In genomic region chr7:43642587-43642986, GRCm38 (mm10) we compare ENCODE assay signal across 22 mouse cellular contexts. TPM values are rescaled to one million over a fixed set of nuclear protein-coding genes. Genes with fewer than 3 reads are reported as not detected.
DNase-seq lines count a peak whose midpoint lies in the region; ATAC-seq lines count a peak whose summit lies in the region.
"Had no signal": no experiment of that assay in that cellular context is flagged by ENCODE, and none has a peak within 500 bp of the region (broad histone marks: within the 10 kb centered on the region; RNA-seq: fewer than 3 reads in every experiment).

No protein-coding gene starts in this region.

- H3K27ac ChIP-seq in liver, embryonic 16.5 days (ENCODE audit: low read length): peak overlapping the region; percentile 59
- H3K27ac ChIP-seq in liver, embryonic 12.5 days: no peak overlapping the region
- no peak overlapping the region for H3K27ac ChIP-seq in kidney, embryonic 16.5 days (ENCODE audit: low read length)
- H3K27ac ChIP-seq: hindbrain, embryonic 15.5 days; liver, embryonic 14.5 days; midbrain, embryonic 13.5 days had no signal

- H3K36me3 ChIP-seq in liver, embryonic 16.5 days (ENCODE audit: control insufficient read depth, insufficient read depth): no peaks in the 10 kb centered on the region
- H3K36me3 ChIP-seq in liver, embryonic 12.5 days: no peaks in the 10 kb centered on the region
- no peaks in the 10 kb centered on the region for H3K36me3 ChIP-seq in kidney, embryonic 16.5 days (ENCODE audit: insufficient read depth, low read length)
- H3K36me3 ChIP-seq: G1E; hindbrain, embryonic 15.5 days; midbrain, embryonic 13.5 days had no signal

- H3K4me3 ChIP-seq in liver, embryonic 16.5 days (ENCODE audit: low read depth, low read length): no peak overlapping the region
- no peak overlapping the region for H3K4me3 ChIP-seq in liver, embryonic 12.5 days
- no peak overlapping the region for H3K4me3 ChIP-seq in kidney, embryonic 16.5 days (ENCODE audit: low read length)
- H3K4me3 ChIP-seq: hindbrain, embryonic 15.5 days; midbrain, embryonic 13.5 days had no signal

- H3K4me2 ChIP-seq in liver, embryonic 16.5 days (ENCODE audit: low read depth, low read length): no peak overlapping the region
- no peak overlapping the region for H3K4me2 ChIP-seq in liver, embryonic 12.5 days
- H3K4me2 ChIP-seq in kidney, embryonic 16.5 days (replicated peaks; ENCODE audit: low read depth, low read length): no peak overlapping the region
- H3K4me2 ChIP-seq: hindbrain, embryonic 15.5 days; midbrain, embryonic 13.5 days had no signal

- H3K4me1 ChIP-seq in liver, embryonic 16.5 days (ENCODE audit: control insufficient read depth, low read depth, low read length): no peaks in the 10 kb centered on the region
- no peaks in the 10 kb centered on the region for H3K4me1 ChIP-seq in liver, embryonic 12.5 days
- no peaks in the 10 kb centered on the region for H3K4me1 ChIP-seq in kidney, embryonic 16.5 days (ENCODE audit: insufficient read depth, low read length)
- H3K4me1 ChIP-seq: hindbrain, embryonic 15.5 days; midbrain, embryonic 13.5 days had no signal

- ATAC-seq in liver, embryonic 16.5 days (ENCODE audit: low read depth): no peak
- no peak for ATAC-seq in liver, embryonic 12.5 days
- peak; percentile 84 for ATAC-seq in granulocyte monocyte progenitor cell, adult 5-6 weeks (replicated peaks; ENCODE audit: poor library complexity, severe bottlenecking)
- peak; percentile 91 for ATAC-seq in megakaryocyte progenitor cell, adult 5-6 weeks (replicated peaks; ENCODE audit: poor library complexity)
- no peak for ATAC-seq in kidney, embryonic 16.5 days (ENCODE audit: low FRiP score, low TSS enrichment)
- ATAC-seq: forebrain, embryonic 14.5 days; intestine, postnatal 0 days; midbrain, embryonic 13.5 days had no signal

- H3K9ac ChIP-seq in liver, embryonic 16.5 days (ENCODE audit: low read depth, low read length): no peak overlapping the region
- H3K9ac ChIP-seq in liver, embryonic 12.5 days: no peak overlapping the region
- H3K9ac ChIP-seq in kidney, embryonic 16.5 days (replicated peaks; ENCODE audit: low read length): no peak overlapping the region
- H3K9ac ChIP-seq: hindbrain, embryonic 15.5 days; liver, embryonic 14.5 days; midbrain, embryonic 13.5 days had no signal

- H3K27me3 ChIP-seq in liver, embryonic 16.5 days (ENCODE audit: control insufficient read depth, insufficient read depth, low read depth, low read length): no peaks in the 10 kb centered on the region
- no peaks in the 10 kb centered on the region for H3K27me3 ChIP-seq in liver, embryonic 12.5 days (replicated peaks)
- no peaks in the 10 kb centered on the region for H3K27me3 ChIP-seq in kidney, embryonic 16.5 days (ENCODE audit: insufficient read depth, low read length)
- H3K27me3 ChIP-seq: hindbrain, embryonic 15.5 days; midbrain, embryonic 13.5 days had no signal

- 57% methylated on average over 5 of the region's 5 CpGs for WGBS in liver, embryonic 16.5 days (ENCODE audit: insufficient replicate concordance)
- WGBS in liver, embryonic 12.5 days (ENCODE audit: insufficient replicate concordance): 47% methylated on average over 5 of the region's 5 CpGs
- WGBS in kidney, embryonic 16.5 days: 82% methylated on average over 5 of the region's 5 CpGs

- H3K9me3 ChIP-seq in liver, embryonic 16.5 days (replicated peaks; ENCODE audit: control insufficient read depth, low read length): no peaks in the 10 kb centered on the region
- no peaks in the 10 kb centered on the region for H3K9me3 ChIP-seq in liver, embryonic 12.5 days (replicated peaks)
- no peaks in the 10 kb centered on the region for H3K9me3 ChIP-seq in kidney, embryonic 16.5 days (ENCODE audit: low read length)
- H3K9me3 ChIP-seq: G1E; hindbrain, embryonic 15.5 days; midbrain, embryonic 13.5 days had no signal

- DNase-seq in adrenal gland, adult 8-10 months: peak; percentile 77
- no peak for DNase-seq in MN1 (ENCODE audit: low spot score)
- no peak for DNase-seq in ovary, postnatal 14 days (ENCODE audit: low spot score)
- DNase-seq: cerebellum, adult 9-11 months; heart, adult 18-20 months; kidney, postnatal 4 days; thymus, adult 2 months had no signal

RNA-seq across cellular contexts. Expression of gene Ceacam18, which starts 8.1 kb away (rescaled TPM):
- 0.15 TPM in 1 of 2 replicates, not detected in the other for polyA plus RNA-seq in liver, embryonic 16.5 days (2015; fragmentation: Nextera tagmentation; extraction: Ambion mirVana)
- polyA plus RNA-seq in liver, embryonic 12.5 days (2016; fragmentation: Nextera tagmentation; extraction: Ambion mirVana): not detected in 2 replicates
- under 1 TPM in 3 of 4 experiments, not detected in 1; 0.15 to 0.22 (median 0.19) TPM for total RNA-seq in adrenal gland, adult 8-10 months (2022)
- total RNA-seq in granulocyte monocyte progenitor cell, adult 5-6 weeks (2014; fragmentation: Nextera tagmentation): 0.28 TPM in 1 of 2 replicates, not detected in the other
- total RNA-seq in granulocyte monocyte progenitor cell, adult 5-6 weeks (2017): not detected in 2 replicates
- not detected in 2 replicates for total RNA-seq in megakaryocyte progenitor cell, adult 5-6 weeks (2015)
- not detected in 2 replicates for total RNA-seq in megakaryocyte progenitor cell, adult 5-6 weeks (2017)
- polyA plus RNA-seq in kidney, embryonic 16.5 days (2015; fragmentation: Nextera tagmentation; extraction: Ambion mirVana): not detected in 2 replicates
- total RNA-seq: gastrocnemius, adult 18-20 months; heart, adult 18-20 months; left cerebral cortex, postnatal 36 days had no signal
- polyA plus RNA-seq: forebrain, embryonic 14.5 days; G1E; heart, postnatal 0 days; midbrain, embryonic 13.5 days had no signal

RNA-seq across cellular contexts. Expression of gene Siglece, which starts 17.4 kb away (rescaled TPM):
- 4.0 and 5.0 TPM in 2 replicates for polyA plus RNA-seq in liver, embryonic 16.5 days (2015; fragmentation: Nextera tagmentation; extraction: Ambion mirVana)
- polyA plus RNA-seq in liver, embryonic 12.5 days (2016; fragmentation: Nextera tagmentation; extraction: Ambion mirVana): 0.79 and 1.6 TPM in 2 replicates
- 1 to 10 TPM; 2.3 to 4.3 (median 3.5) TPM for total RNA-seq in adrenal gland, adult 8-10 months (2022)
- 13.1 and 15.1 TPM in 2 replicates for total RNA-seq in granulocyte monocyte progenitor cell, adult 5-6 weeks (2014; fragmentation: Nextera tagmentation)
- 5.2 and 9.0 TPM in 2 replicates for total RNA-seq in granulocyte monocyte progenitor cell, adult 5-6 weeks (2017)
- total RNA-seq in megakaryocyte progenitor cell, adult 5-6 weeks (2015): 7.2 and 13.1 TPM in 2 replicates
- total RNA-seq in megakaryocyte progenitor cell, adult 5-6 weeks (2017): 7.2 and 8.9 TPM in 2 replicates
- polyA plus RNA-seq in kidney, embryonic 16.5 days (2015; fragmentation: Nextera tagmentation; extraction: Ambion mirVana): 0.64 and 1.3 TPM in 2 replicates
- polyA plus RNA-seq: G1E had no signal

RNA-seq across cellular contexts. Expression of gene Ctu1, which starts 29.2 kb away (rescaled TPM):
- 3.7 and 3.8 TPM in 2 replicates for polyA plus RNA-seq in liver, embryonic 16.5 days (2015; fragmentation: Nextera tagmentation; extraction: Ambion mirVana)
- 5.9 and 8.0 TPM in 2 replicates for polyA plus RNA-seq in liver, embryonic 12.5 days (2016; fragmentation: Nextera tagmentation; extraction: Ambion mirVana)
- 10 to 100 TPM; 11.5 to 13.4 (median 12.6) TPM for total RNA-seq in adrenal gland, adult 8-10 months (2022)
- total RNA-seq in granulocyte monocyte progenitor cell, adult 5-6 weeks (2014; fragmentation: Nextera tagmentation): 5.6 and 8.7 TPM in 2 replicates
- total RNA-seq in granulocyte monocyte progenitor cell, adult 5-6 weeks (2017): 5.5 and 9.5 TPM in 2 replicates
- total RNA-seq in megakaryocyte progenitor cell, adult 5-6 weeks (2015): 7.1 and 7.5 TPM in 2 replicates
- 5.4 and 6.1 TPM in 2 replicates for total RNA-seq in megakaryocyte progenitor cell, adult 5-6 weeks (2017)
- 15.7 and 19.7 TPM in 2 replicates for polyA plus RNA-seq in kidney, embryonic 16.5 days (2015; fragmentation: Nextera tagmentation; extraction: Ambion mirVana)

RNA-seq across cellular contexts. Expression of gene Zfp819, which starts 35.6 kb away (rescaled TPM):
- polyA plus RNA-seq in liver, embryonic 16.5 days (2015; fragmentation: Nextera tagmentation; extraction: Ambion mirVana): not detected in 2 replicates
- not detected in 2 replicates for polyA plus RNA-seq in liver, embryonic 12.5 days (2016; fragmentation: Nextera tagmentation; extraction: Ambion mirVana)
- total RNA-seq in adrenal gland, adult 8-10 months (2022): not detected
- 1.4 TPM in 1 of 2 replicates, not detected in the other for total RNA-seq in granulocyte monocyte progenitor cell, adult 5-6 weeks (2014; fragmentation: Nextera tagmentation)
- total RNA-seq in granulocyte monocyte progenitor cell, adult 5-6 weeks (2017): 0.17 and 0.98 TPM in 2 replicates
- total RNA-seq in megakaryocyte progenitor cell, adult 5-6 weeks (2015): 0.96 and 1.8 TPM in 2 replicates
- 0.91 and 2.2 TPM in 2 replicates for total RNA-seq in megakaryocyte progenitor cell, adult 5-6 weeks (2017)
- polyA plus RNA-seq in kidney, embryonic 16.5 days (2015; fragmentation: Nextera tagmentation; extraction: Ambion mirVana): 0.06 and 0.24 TPM in 2 replicates
- total RNA-seq: gastrocnemius, adult 18-20 months; heart, adult 18-20 months had no signal
- polyA plus RNA-seq: G1E; heart, postnatal 0 days; intestine, postnatal 0 days had no signal

RNA-seq across cellular contexts. Expression of gene Klk14, which starts 47.6 kb away (rescaled TPM):
- not detected in 2 replicates for polyA plus RNA-seq in liver, embryonic 16.5 days (2015; fragmentation: Nextera tagmentation; extraction: Ambion mirVana)
- polyA plus RNA-seq in liver, embryonic 12.5 days (2016; fragmentation: Nextera tagmentation; extraction: Ambion mirVana): not detected in 2 replicates
- not detected for total RNA-seq in adrenal gland, adult 8-10 months (2022)
- total RNA-seq in granulocyte monocyte progenitor cell, adult 5-6 weeks (2014; fragmentation: Nextera tagmentation): not detected in 2 replicates
- not detected in 2 replicates for total RNA-seq in granulocyte monocyte progenitor cell, adult 5-6 weeks (2017)
- not detected in 2 replicates for total RNA-seq in megakaryocyte progenitor cell, adult 5-6 weeks (2015)
- total RNA-seq in megakaryocyte progenitor cell, adult 5-6 weeks (2017): not detected in 2 replicates
- not detected in 2 replicates for polyA plus RNA-seq in kidney, embryonic 16.5 days (2015; fragmentation: Nextera tagmentation; extraction: Ambion mirVana)
- total RNA-seq: G1E; gastrocnemius, adult 18-20 months; layer of hippocampus, postnatal 25 days; left cerebral cortex, postnatal 36 days had no signal
- polyA plus RNA-seq: forebrain, embryonic 14.5 days; G1E; heart, postnatal 0 days; hindbrain, embryonic 15.5 days; midbrain, embryonic 13.5 days had no signal

Comparison
In these comparisons a context has a peak if more than half of its experiments do, and no peak if none do; other contexts are left out.
1. ATAC-seq: peak in granulocyte monocyte progenitor cell, adult 5-6 weeks (single experiment) and megakaryocyte progenitor cell, adult 5-6 weeks (single experiment); none in liver, embryonic 16.5 days (single experiment), liver, embryonic 12.5 days (single experiment) and kidney, embryonic 16.5 days (single experiment).